Mouse (Mus musculus) CH12.LX (cell line): ENCODE results near the gene Cecr2. TPM values are rescaled to one million over a fixed set of nuclear protein-coding genes. Genes with fewer than 3 reads are reported as not detected.

ENCODE experiments used
- DNase-seq: peaks from one replicate; pipeline ENCODE4 v3.0.0-alpha.2; 2013; ENCODE audit errors: extremely low read depth
- H3K27ac ChIP-seq: 2 replicates; pipeline ENCODE4 v1.5.1; 2012; ENCODE audit warnings: low read depth, mild to moderate bottlenecking, control low read depth, moderate library complexity; ENCODE audit not compliant: insufficient read depth
- H3K27me3 ChIP-seq: replicated peaks from 2 replicates; pipeline ENCODE3; 2012; ENCODE audit warnings: inconsistent platforms
- H3K36me3 ChIP-seq, 2 experiments: replicated peaks in 1 of 2; 2 replicates each; pipeline versions ENCODE3 to v1.6.1; 2012; ENCODE audit warnings: inconsistent platforms in 1 of 2, low read length in 1 of 2, mild to moderate bottlenecking in 1 of 2, mixed read lengths in 1 of 2, moderate library complexity in 1 of 2; ENCODE audit not compliant: control insufficient read depth in 1 of 2, insufficient read depth in 1 of 2
- H3K4me1 ChIP-seq, 2 experiments: 2 replicates each; pipeline ENCODE4 v1.6.1; 2012; ENCODE audit warnings: inconsistent platforms in 1 of 2, moderate library complexity in 1 of 2; ENCODE audit not compliant: insufficient read depth in 2 of 2, control insufficient read depth in 1 of 2
- H3K4me2 ChIP-seq: 2 replicates; pipeline ENCODE4 v1.6.1; 2012; ENCODE audit warnings: low read depth, mild to moderate bottlenecking, control low read depth; ENCODE audit not compliant: poor library complexity, insufficient read depth, severe bottlenecking
- H3K4me3 ChIP-seq, 3 experiments: fragments of 150-350 bp in 1 of 3; sonication (generic) in 1 of 3; replicated peaks in 1 of 3; 2 replicates each; pipeline versions ENCODE3 to v1.5.1; 2011 to 2012; ENCODE audit warnings: low read depth in 2 of 3, low read length in 2 of 3, mild to moderate bottlenecking in 2 of 3, moderate library complexity in 2 of 3, control low read depth in 1 of 3, improper control_type of control experiment in 1 of 3, inconsistent platforms in 1 of 3, mixed read lengths in 1 of 3; ENCODE audit not compliant: poor library complexity in 1 of 3
- H3K79me2 ChIP-seq: replicated peaks from 2 replicates; pipeline ENCODE4 v1.6.1; 2012; ENCODE audit warnings: mild to moderate bottlenecking, moderate library complexity; ENCODE audit not compliant: control insufficient read depth, poor library complexity, insufficient read depth, severe bottlenecking; ENCODE audit errors: extremely low read depth
- H3K9ac ChIP-seq: 2 replicates; pipeline ENCODE4 v1.6.1; 2012; ENCODE audit warnings: low read depth, mild to moderate bottlenecking, control low read depth, moderate library complexity; ENCODE audit not compliant: insufficient read depth
- H3K9me3 ChIP-seq: replicated peaks from 2 replicates; pipeline ENCODE3; 2012; ENCODE audit warnings: low read length, inconsistent platforms, mixed read lengths
- BHLHE40 ChIP-seq: IDR thresholded peaks from 2 replicates; pipeline ENCODE4 v1.6.1; 2011; ENCODE audit warnings: mild to moderate bottlenecking, low read depth, low read length, improper control_type of control experiment
- CHD1 ChIP-seq: IDR thresholded peaks from 2 replicates; pipeline ENCODE4 v1.6.1; 2012; ENCODE audit warnings: low read depth, low read length, improper control_type of control experiment, inconsistent platforms
- CHD2 ChIP-seq: IDR thresholded peaks from 2 replicates; pipeline ENCODE4 v1.6.1; 2011; ENCODE audit warnings: low read length, improper control_type of control experiment
- CTCF ChIP-seq, 2 experiments: IDR thresholded peaks in 1 of 2; conservative IDR thresholded peaks in 1 of 2; 2 replicates each; pipeline ENCODE4 v1.5.1; 2011 to 2012; ENCODE audit warnings: low read depth in 2 of 2, low read length in 2 of 2, improper control_type of control experiment in 1 of 2, inconsistent platforms in 1 of 2, mild to moderate bottlenecking in 1 of 2, moderate library complexity in 1 of 2
- ELF1 ChIP-seq: IDR thresholded peaks from 2 replicates; pipeline ENCODE4 v1.6.1; 2014; ENCODE audit warnings: low read depth, mild to moderate bottlenecking, inconsistent platforms, low read length, improper control_type of control experiment
- EP300 ChIP-seq: IDR thresholded peaks from 2 replicates; pipeline ENCODE4 v1.6.1; 2011; ENCODE audit warnings: low read length, improper control_type of control experiment
- ETS1 ChIP-seq: conservative IDR thresholded peaks from 2 replicates; pipeline ENCODE4 v1.6.1; 2012; ENCODE audit warnings: low read depth, mild to moderate bottlenecking, inconsistent platforms, low read length, improper control_type of control experiment, moderate library complexity
- GABPA ChIP-seq: IDR thresholded peaks from 2 replicates; pipeline ENCODE4 v1.6.1; 2012; ENCODE audit warnings: low read depth, low read length, improper control_type of control experiment, inconsistent platforms; ENCODE audit not compliant: insufficient replicate concordance
- IRF4 ChIP-seq: IDR thresholded peaks from 2 replicates; pipeline ENCODE4 v1.6.1; 2014; ENCODE audit warnings: low read depth, mild to moderate bottlenecking, inconsistent platforms, low read length, improper control_type of control experiment
- JUND ChIP-seq: conservative IDR thresholded peaks from 2 replicates; pipeline ENCODE4 v1.6.1; 2011; ENCODE audit warnings: low read depth, low read length, improper control_type of control experiment
- KAT2A ChIP-seq: IDR thresholded peaks from 2 replicates; pipeline ENCODE4 v1.6.1; 2012; ENCODE audit warnings: low read length, improper control_type of control experiment, inconsistent platforms; ENCODE audit not compliant: insufficient replicate concordance
- MAX ChIP-seq: IDR thresholded peaks from 2 replicates; pipeline ENCODE4 v1.6.1; 2011; ENCODE audit warnings: low read length, improper control_type of control experiment
- MEF2A ChIP-seq: IDR thresholded peaks from 2 replicates; pipeline ENCODE4 v1.6.1; 2014; ENCODE audit warnings: low read depth, mild to moderate bottlenecking, inconsistent platforms, low read length, improper control_type of control experiment, borderline replicate concordance
- MXI1 ChIP-seq: IDR thresholded peaks from 2 replicates; pipeline ENCODE4 v1.6.1; 2011; ENCODE audit warnings: mild to moderate bottlenecking, low read depth, low read length, improper control_type of control experiment
- NRF1 ChIP-seq: IDR thresholded peaks from 2 replicates; pipeline ENCODE4 v1.6.1; 2014; ENCODE audit warnings: low read depth, mild to moderate bottlenecking, inconsistent platforms, low read length, improper control_type of control experiment, moderate library complexity
- POLR2A ChIP-seq: IDR thresholded peaks from 2 replicates; pipeline ENCODE4 v1.6.1; 2011; ENCODE audit warnings: low read depth, mild to moderate bottlenecking, improper control_type of control experiment, low read length
- RAD21 ChIP-seq: IDR thresholded peaks from 2 replicates; pipeline ENCODE4 v1.6.1; 2011; ENCODE audit warnings: low read depth, mild to moderate bottlenecking, low read length, improper control_type of control experiment, moderate library complexity
- RCOR1 ChIP-seq: conservative IDR thresholded peaks from 2 replicates; pipeline ENCODE4 v1.6.1; 2012; ENCODE audit warnings: low read depth, mild to moderate bottlenecking, inconsistent platforms, low read length, improper control_type of control experiment
- SIN3A ChIP-seq: IDR thresholded peaks from 2 replicates; pipeline ENCODE4 v1.6.1; 2012; ENCODE audit warnings: low read length, improper control_type of control experiment, inconsistent platforms
- TCF12 ChIP-seq: IDR thresholded peaks from 2 replicates; pipeline ENCODE4 v1.6.1; 2014; ENCODE audit warnings: low read depth, mild to moderate bottlenecking, inconsistent platforms, low read length, improper control_type of control experiment
- UBTF ChIP-seq: IDR thresholded peaks from 2 replicates; pipeline ENCODE4 v1.6.1; 2012; ENCODE audit warnings: low read depth, mild to moderate bottlenecking, inconsistent platforms, low read length, improper control_type of control experiment, moderate library complexity
- USF1 ChIP-seq: IDR thresholded peaks from 2 replicates; pipeline ENCODE4 v1.6.1; 2014; ENCODE audit warnings: low read depth, mild to moderate bottlenecking, inconsistent platforms, low read length, improper control_type of control experiment
- USF2 ChIP-seq: conservative IDR thresholded peaks from 2 replicates; pipeline ENCODE4 v1.6.1; 2011; ENCODE audit warnings: low read depth, low read length, improper control_type of control experiment
- ZMIZ1 ChIP-seq: IDR thresholded peaks from 2 replicates; pipeline ENCODE4 v1.6.1; 2012; ENCODE audit warnings: low read depth, mild to moderate bottlenecking, inconsistent platforms, low read length, improper control_type of control experiment
- ZNF384 ChIP-seq: IDR thresholded peaks from 2 replicates; pipeline ENCODE4 v1.6.1; 2012; ENCODE audit warnings: low read depth, low read length, improper control_type of control experiment, inconsistent platforms
- dilution Hi-C: fragments of 300-500 bp; cut with MboI; formaldehyde crosslinking; loops from 2 replicates; pipeline ENCODE4 v1.14.3; 2020; ENCODE audit warnings: low sequenced_read_pairs; ENCODE audit not compliant: extremely low pct_unique_long_range_greater_than_20kb, extremely low pct_ligation_motif_present
- in situ Hi-C: fragments of 300-500 bp; cut with MboI; formaldehyde crosslinking; loops from 3 replicates; pipeline ENCODE4 v1.14.3; 2019; ENCODE audit warnings: low sequenced_read_pairs, low pct_ligation_motif_present, low pct_unique_long_range_greater_than_20kb, mixed read lengths
- polyA plus RNA-seq: library from polyadenylated mRNA; unstranded; fragments of >175 nt; gene quantifications from 2 replicates; pipeline ENCODE4 v1.2.1, GENCODE M21; 2012; ENCODE audit warnings: low read depth; ENCODE audit not compliant: insufficient read length
- total RNA-seq, 2 experiments: library from RNA; depleted of rRNA; stranded (reverse); fragments of 300-350 nt in 1 of 2; fragments of >200 nt in 1 of 2; gene quantifications; 2 replicates each; pipeline ENCODE4 v1.2.3; 2012 to 2014

Cecr2 gene
- total and polyA plus RNA-seq, 3 experiments: 6.6 to 15.0 (median 12.5) TPM

DNA sequence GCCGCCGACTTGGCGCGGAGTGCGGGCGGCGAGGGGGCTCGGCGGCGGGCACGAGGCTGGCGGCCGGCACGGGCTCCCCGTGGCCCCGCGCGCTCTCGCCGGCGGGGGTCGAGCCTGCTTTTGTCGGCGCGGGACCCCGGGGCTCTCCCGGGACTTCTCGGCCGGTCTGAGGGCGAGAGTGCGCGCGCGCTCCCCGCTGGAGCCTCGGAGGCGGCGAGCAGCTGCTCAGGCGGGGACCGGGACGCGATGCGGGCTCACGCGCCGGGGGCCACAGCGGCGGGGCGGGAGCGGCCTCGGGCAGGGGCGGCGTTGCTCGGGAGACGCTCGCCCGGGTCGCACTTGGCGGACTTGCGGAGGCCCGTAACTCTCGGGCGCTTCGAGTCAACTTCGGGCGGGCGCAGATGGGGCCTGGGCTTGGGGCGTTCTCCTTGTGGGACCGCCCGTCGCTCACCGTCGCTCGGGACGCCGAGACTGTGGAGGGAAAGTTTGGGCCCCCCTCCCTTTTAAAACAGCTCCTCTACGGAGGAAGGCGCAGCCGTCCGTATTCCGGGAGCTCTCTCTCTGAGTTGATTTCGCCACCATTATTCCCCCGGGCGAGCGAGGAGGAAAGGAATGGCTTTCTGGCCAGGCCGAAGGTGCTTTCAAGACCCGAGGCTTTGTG, 722 bp downstream of the Cecr2 start:
- in situ Hi-C loops (no loop called here), dilution Hi-C loops (no loop called here)
- H3K27me3 ChIP-seq: peaks cover 4% of the 10 kb centered on the region

DNA sequence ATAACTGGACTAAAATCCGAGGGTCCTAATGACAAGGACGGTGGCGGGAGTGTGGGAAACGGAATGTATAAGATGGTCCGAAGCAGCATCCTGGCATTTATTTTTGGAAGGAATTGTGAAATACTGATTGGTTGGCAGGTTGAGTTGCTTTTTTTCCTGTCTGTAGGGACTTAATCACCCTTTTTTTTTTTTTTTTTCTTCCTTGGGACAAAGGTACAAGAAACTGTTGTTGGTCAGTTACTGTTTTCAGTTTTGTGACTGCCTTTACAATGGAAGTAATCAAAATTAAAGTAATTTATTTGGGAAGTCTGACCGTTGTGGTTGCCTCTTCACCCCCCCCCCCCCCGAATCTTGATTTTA, 1.2 kb downstream of the Cecr2 start:
- Histone ChIP-seq H3K4me2 (peak overlapping the region; percentile 99), H3K9me3 (no peaks in the 10 kb centered on the region), H3K27me3 (peaks cover 4% of the 10 kb centered on the region), H3K36me3 (no peaks in the 10 kb centered on the region), H3K79me2 (peaks cover 49% of the 10 kb centered on the region), H3K4me1 (peaks cover 5 to 33% of the 10 kb centered on the region in 2 experiments; a peak in 3 of 4 replicates), H3K9ac (peak overlapping the region; percentile 90), H3K27ac (peak overlapping the region; percentile 93), H3K4me3 (peak overlapping the region; percentile 82 to 95 (median 88))
- in situ Hi-C loops (no loop called here), dilution Hi-C loops (no loop called here)
- TF ChIP-seq CHD1: peak; percentile 71; the same call in 1 of the 2 replicates
- peak; percentile 73 for TF ChIP-seq ZNF384
- no peak for TF ChIP-seq CTCF (conservative IDR thresholded peaks at IDR 0.05 in 1 of 2, IDR thresholded peaks at IDR 0.05 in 1 of 2; ENCODE audit: low read depth in 2 of 2, low read length in 2 of 2)
- TF ChIP-seq USF1: no peak
- no peak for TF ChIP-seq MXI1
- no peak for TF ChIP-seq MAX
- TF ChIP-seq EP300: no peak
- no peak for TF ChIP-seq JUND
- no peak for TF ChIP-seq POLR2A
- TF ChIP-seq ZMIZ1: no peak
- no peak for TF ChIP-seq KAT2A
- no peak for TF ChIP-seq USF2
- TF ChIP-seq UBTF: no peak
- no peak for TF ChIP-seq RAD21
- TF ChIP-seq SIN3A: 0 out of 2 replicates have a peak, but pooled peaks have one; percentile 7
- no peak for TF ChIP-seq GABPA
- TF ChIP-seq MEF2A: no peak
- TF ChIP-seq IRF4: no peak
- no peak for TF ChIP-seq ETS1
- no peak for TF ChIP-seq ELF1
- 0 out of 2 replicates have a peak, but pooled peaks have one; percentile 8 for TF ChIP-seq BHLHE40
- no peak for TF ChIP-seq RCOR1
- no peak for DNase-seq

More for the DNA sequence above, 722 bp downstream of the Cecr2 start:
- peaks cover 44% of the 10 kb centered on the region for H3K79me2 ChIP-seq
- H3K27ac ChIP-seq: peak overlapping the region; percentile 93
- DNase-seq: peak; percentile 28
- peak overlapping the region; percentile 90 for H3K9ac ChIP-seq
- no peaks in the 10 kb centered on the region for H3K9me3 ChIP-seq
- H3K4me3 ChIP-seq: peak overlapping the region; percentile 82 to 95 (median 88)
- no peaks in the 10 kb centered on the region for H3K36me3 ChIP-seq
- TF ChIP-seq CHD2: no peak
- peak; percentile 37 for TF ChIP-seq NRF1
- TF ChIP-seq TCF12: peak; percentile 6; the same call in 1 of the 2 replicates
- peak; percentile 45; the same call in 1 of the 2 replicates for TF ChIP-seq BHLHE40
- TF ChIP-seq UBTF: peak; percentile 36; the same call in 1 of the 2 replicates
- peak overlapping the region; percentile 14; the same call in 1 of the 2 replicates for H3K4me2 ChIP-seq
- H3K4me1 ChIP-seq: peaks cover 5 to 29% of the 10 kb centered on the region in 2 experiments; a peak in 3 of 4 replicates
